Mouse (Mus musculus) CH12.LX (cell line): Measurements from ENCODE around the gene Nucb1. TPM values are rescaled to one million over a fixed set of nuclear protein-coding genes. Genes with fewer than 3 reads are reported as not detected.

ENCODE experiments used
- DNase-seq: peaks from one replicate; pipeline ENCODE4 v3.0.0-alpha.2; 2013; ENCODE audit errors: extremely low read depth
- H3K27ac ChIP-seq: 2 replicates; pipeline ENCODE4 v1.5.1; 2012; ENCODE audit warnings: low read depth, mild to moderate bottlenecking, control low read depth, moderate library complexity; ENCODE audit not compliant: insufficient read depth
- H3K27me3 ChIP-seq: replicated peaks from 2 replicates; pipeline ENCODE3; 2012; ENCODE audit warnings: inconsistent platforms
- H3K36me3 ChIP-seq, 2 experiments: replicated peaks in 1 of 2; 2 replicates each; pipeline versions ENCODE3 to v1.6.1; 2012; ENCODE audit warnings: inconsistent platforms in 1 of 2, low read length in 1 of 2, mild to moderate bottlenecking in 1 of 2, mixed read lengths in 1 of 2, moderate library complexity in 1 of 2; ENCODE audit not compliant: control insufficient read depth in 1 of 2, insufficient read depth in 1 of 2
- H3K4me1 ChIP-seq, 2 experiments: 2 replicates each; pipeline ENCODE4 v1.6.1; 2012; ENCODE audit warnings: inconsistent platforms in 1 of 2, moderate library complexity in 1 of 2; ENCODE audit not compliant: insufficient read depth in 2 of 2, control insufficient read depth in 1 of 2
- H3K4me2 ChIP-seq: 2 replicates; pipeline ENCODE4 v1.6.1; 2012; ENCODE audit warnings: low read depth, mild to moderate bottlenecking, control low read depth; ENCODE audit not compliant: poor library complexity, insufficient read depth, severe bottlenecking
- H3K4me3 ChIP-seq, 3 experiments: fragments of 150-350 bp in 1 of 3; sonication (generic) in 1 of 3; replicated peaks in 1 of 3; 2 replicates each; pipeline versions ENCODE3 to v1.5.1; 2011 to 2012; ENCODE audit warnings: low read depth in 2 of 3, low read length in 2 of 3, mild to moderate bottlenecking in 2 of 3, moderate library complexity in 2 of 3, control low read depth in 1 of 3, improper control_type of control experiment in 1 of 3, inconsistent platforms in 1 of 3, mixed read lengths in 1 of 3; ENCODE audit not compliant: poor library complexity in 1 of 3
- H3K79me2 ChIP-seq: replicated peaks from 2 replicates; pipeline ENCODE4 v1.6.1; 2012; ENCODE audit warnings: mild to moderate bottlenecking, moderate library complexity; ENCODE audit not compliant: control insufficient read depth, poor library complexity, insufficient read depth, severe bottlenecking; ENCODE audit errors: extremely low read depth
- H3K9ac ChIP-seq: 2 replicates; pipeline ENCODE4 v1.6.1; 2012; ENCODE audit warnings: low read depth, mild to moderate bottlenecking, control low read depth, moderate library complexity; ENCODE audit not compliant: insufficient read depth
- H3K9me3 ChIP-seq: replicated peaks from 2 replicates; pipeline ENCODE3; 2012; ENCODE audit warnings: low read length, inconsistent platforms, mixed read lengths
- BHLHE40 ChIP-seq: IDR thresholded peaks from 2 replicates; pipeline ENCODE4 v1.6.1; 2011; ENCODE audit warnings: mild to moderate bottlenecking, low read depth, low read length, improper control_type of control experiment
- CHD1 ChIP-seq: IDR thresholded peaks from 2 replicates; pipeline ENCODE4 v1.6.1; 2012; ENCODE audit warnings: low read depth, low read length, improper control_type of control experiment, inconsistent platforms
- CHD2 ChIP-seq: IDR thresholded peaks from 2 replicates; pipeline ENCODE4 v1.6.1; 2011; ENCODE audit warnings: low read length, improper control_type of control experiment
- CTCF ChIP-seq, 2 experiments: IDR thresholded peaks in 1 of 2; conservative IDR thresholded peaks in 1 of 2; 2 replicates each; pipeline ENCODE4 v1.5.1; 2011 to 2012; ENCODE audit warnings: low read depth in 2 of 2, low read length in 2 of 2, improper control_type of control experiment in 1 of 2, inconsistent platforms in 1 of 2, mild to moderate bottlenecking in 1 of 2, moderate library complexity in 1 of 2
- ELF1 ChIP-seq: IDR thresholded peaks from 2 replicates; pipeline ENCODE4 v1.6.1; 2014; ENCODE audit warnings: low read depth, mild to moderate bottlenecking, inconsistent platforms, low read length, improper control_type of control experiment
- ETS1 ChIP-seq: conservative IDR thresholded peaks from 2 replicates; pipeline ENCODE4 v1.6.1; 2012; ENCODE audit warnings: low read depth, mild to moderate bottlenecking, inconsistent platforms, low read length, improper control_type of control experiment, moderate library complexity
- GABPA ChIP-seq: IDR thresholded peaks from 2 replicates; pipeline ENCODE4 v1.6.1; 2012; ENCODE audit warnings: low read depth, low read length, improper control_type of control experiment, inconsistent platforms; ENCODE audit not compliant: insufficient replicate concordance
- JUN ChIP-seq: IDR thresholded peaks from 2 replicates; pipeline ENCODE4 v1.6.1; 2011; ENCODE audit warnings: low read depth, mild to moderate bottlenecking, low read length, improper control_type of control experiment, moderate library complexity; ENCODE audit not compliant: insufficient read depth
- JUND ChIP-seq: conservative IDR thresholded peaks from 2 replicates; pipeline ENCODE4 v1.6.1; 2011; ENCODE audit warnings: low read depth, low read length, improper control_type of control experiment
- MXI1 ChIP-seq: IDR thresholded peaks from 2 replicates; pipeline ENCODE4 v1.6.1; 2011; ENCODE audit warnings: mild to moderate bottlenecking, low read depth, low read length, improper control_type of control experiment
- PAX5 ChIP-seq: IDR thresholded peaks from 2 replicates; pipeline ENCODE4 v1.6.1; 2012; ENCODE audit warnings: low read length, inconsistent platforms, mixed read lengths
- SMC3 ChIP-seq: IDR thresholded peaks from 2 replicates; pipeline ENCODE4 v1.6.1; 2011; ENCODE audit warnings: low read depth, low read length, improper control_type of control experiment
- TCF12 ChIP-seq: IDR thresholded peaks from 2 replicates; pipeline ENCODE4 v1.6.1; 2014; ENCODE audit warnings: low read depth, mild to moderate bottlenecking, inconsistent platforms, low read length, improper control_type of control experiment
- USF2 ChIP-seq: conservative IDR thresholded peaks from 2 replicates; pipeline ENCODE4 v1.6.1; 2011; ENCODE audit warnings: low read depth, low read length, improper control_type of control experiment
- ZMIZ1 ChIP-seq: IDR thresholded peaks from 2 replicates; pipeline ENCODE4 v1.6.1; 2012; ENCODE audit warnings: low read depth, mild to moderate bottlenecking, inconsistent platforms, low read length, improper control_type of control experiment
- ZNF384 ChIP-seq: IDR thresholded peaks from 2 replicates; pipeline ENCODE4 v1.6.1; 2012; ENCODE audit warnings: low read depth, low read length, improper control_type of control experiment, inconsistent platforms
- dilution Hi-C: fragments of 300-500 bp; cut with MboI; formaldehyde crosslinking; loops from 2 replicates; pipeline ENCODE4 v1.14.3; 2020; ENCODE audit warnings: low sequenced_read_pairs; ENCODE audit not compliant: extremely low pct_unique_long_range_greater_than_20kb, extremely low pct_ligation_motif_present
- in situ Hi-C: fragments of 300-500 bp; cut with MboI; formaldehyde crosslinking; loops from 3 replicates; pipeline ENCODE4 v1.14.3; 2019; ENCODE audit warnings: low sequenced_read_pairs, low pct_ligation_motif_present, low pct_unique_long_range_greater_than_20kb, mixed read lengths
- polyA plus RNA-seq: library from polyadenylated mRNA; unstranded; fragments of >175 nt; gene quantifications from 2 replicates; pipeline ENCODE4 v1.2.1, GENCODE M21; 2012; ENCODE audit warnings: low read depth; ENCODE audit not compliant: insufficient read length
- total RNA-seq, 2 experiments: library from RNA; depleted of rRNA; stranded (reverse); fragments of 300-350 nt in 1 of 2; fragments of >200 nt in 1 of 2; gene quantifications; 2 replicates each; pipeline ENCODE4 v1.2.3; 2012 to 2014

Gene Nucb1
- total and polyA plus RNA-seq, 3 experiments: 40.8 to 90.4 (median 83.4) TPM

DNA sequence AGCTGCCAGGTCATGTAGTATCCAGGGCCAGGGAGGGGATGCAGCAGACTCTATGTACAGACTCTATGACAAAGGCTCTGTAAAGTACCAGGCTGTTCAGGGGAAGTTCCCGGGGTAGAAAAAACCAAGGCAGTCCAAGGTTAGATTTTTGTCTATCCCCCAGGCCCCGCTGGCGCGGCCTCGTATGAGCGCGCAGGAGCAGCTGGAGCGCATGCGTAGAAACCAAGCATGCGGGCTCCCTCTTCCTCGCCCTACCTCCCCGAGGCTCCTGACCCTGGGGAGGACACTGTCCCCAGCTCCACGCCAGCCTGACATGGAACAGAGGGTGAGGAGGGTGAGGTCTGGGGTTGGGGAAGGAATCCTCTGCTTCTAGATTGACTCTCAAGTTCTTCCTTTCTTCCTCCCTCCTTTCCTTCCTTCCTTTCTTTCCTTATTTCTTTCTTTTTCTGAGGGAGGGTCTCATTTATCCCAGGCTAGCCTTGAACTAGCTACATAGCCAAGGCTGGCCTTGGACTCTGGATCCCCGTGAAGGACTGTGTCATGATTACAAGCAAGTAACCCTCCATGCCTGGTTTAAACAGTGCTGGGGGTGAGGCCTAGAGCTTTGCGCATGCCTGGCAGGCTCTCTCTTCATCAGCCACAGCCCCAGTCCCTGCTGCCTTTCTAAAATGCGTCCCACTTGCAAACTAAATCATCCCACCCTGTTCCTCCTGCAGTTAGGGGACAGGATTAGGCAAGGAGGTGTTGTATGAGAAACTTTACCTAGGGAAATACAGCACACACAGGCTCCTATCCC, 39.6 kb upstream of the Nucb1 start:
- TF ChIP-seq ZNF384: no peak
- H3K4me1 ChIP-seq: peaks cover 0 to 33% of the 10 kb centered on the region in 2 experiments; a peak in 2 of 4 replicates
- no peak overlapping the region for H3K4me3 ChIP-seq
- H3K9ac ChIP-seq: no peak overlapping the region
- H3K9me3 ChIP-seq: no peaks in the 10 kb centered on the region
- H3K27me3 ChIP-seq: no peaks in the 10 kb centered on the region
- H3K36me3 ChIP-seq: no peaks in the 10 kb centered on the region
- no peak overlapping the region for H3K4me2 ChIP-seq
- no peak for DNase-seq
- H3K79me2 ChIP-seq: no peaks in the 10 kb centered on the region
- no peak overlapping the region for H3K27ac ChIP-seq
- in situ Hi-C loops: no loop called here
- dilution Hi-C loops: no loop called here

DNA sequence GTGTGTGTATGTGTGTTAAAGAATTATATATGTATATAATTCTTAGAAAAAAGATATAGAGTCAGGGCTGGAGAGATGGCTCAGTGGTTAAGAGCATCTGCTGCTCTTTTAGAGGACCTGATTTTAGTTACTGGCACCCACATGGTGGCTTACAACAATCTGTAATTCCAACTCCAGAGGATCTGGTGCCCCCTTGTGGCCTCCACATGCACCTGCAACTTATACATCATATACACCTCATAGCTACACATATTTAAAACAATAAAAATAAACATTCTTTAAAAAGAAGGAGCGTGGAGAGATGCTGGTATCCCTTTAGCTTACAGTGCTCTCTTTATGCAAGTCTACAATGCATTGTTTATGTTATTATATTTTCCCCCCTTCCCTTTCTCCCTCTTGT, 34.3 kb upstream of the Nucb1 start:
- Histone ChIP-seq H3K79me2 (no peaks in the 10 kb centered on the region), H3K4me2 (no peak overlapping the region), H3K27me3 (peaks cover 1% of the 10 kb centered on the region), H3K36me3 (no peaks in the 10 kb centered on the region), H3K4me1 (peaks cover 0 to 11% of the 10 kb centered on the region in 2 experiments; a peak in 2 of 4 replicates), H3K27ac (no peak overlapping the region), H3K9ac (no peak overlapping the region)
- in situ Hi-C loops: no loop called here
- no peak for DNase-seq
- TF ChIP-seq SMC3: peak; percentile 11
- TF ChIP-seq CTCF (conservative IDR thresholded peaks at IDR 0.05 in 1 of 2, IDR thresholded peaks at IDR 0.05 in 1 of 2; ENCODE audit: low read depth in 2 of 2, low read length in 2 of 2): peak; percentile 20 to 44; a peak in 2 of 4 replicates
- no peak for TF ChIP-seq ETS1
- TF ChIP-seq, all 38 proteins: peak for 2
- dilution Hi-C loops: no loop called here
- Histone ChIP-seq H3K4me3 (no peak overlapping the region), H3K9me3 (no peaks in the 10 kb centered on the region)

DNA sequence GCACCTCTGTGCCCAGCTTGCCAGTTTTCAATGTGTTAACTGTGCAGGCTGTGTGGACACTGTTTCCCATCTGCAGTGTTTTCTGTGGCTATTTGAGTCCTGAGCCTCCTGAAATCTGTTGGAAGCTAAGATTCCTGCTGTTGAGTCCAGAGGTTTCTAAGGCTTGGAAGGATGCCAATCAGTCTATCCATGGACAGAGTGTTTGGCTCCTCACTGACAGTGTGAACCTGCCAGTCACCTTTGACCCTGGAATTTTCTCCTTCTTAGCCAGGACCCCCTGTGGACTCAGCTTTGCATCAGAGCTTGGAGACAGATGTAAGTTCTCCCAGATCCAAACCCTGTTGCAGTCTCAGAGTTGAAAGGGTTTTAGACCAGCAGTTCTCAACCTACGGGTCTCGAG, 30.0 kb upstream of the Nucb1 start:
- H3K79me2 ChIP-seq: no peaks in the 10 kb centered on the region
- no peak overlapping the region for H3K9ac ChIP-seq
- H3K36me3 ChIP-seq: no peaks in the 10 kb centered on the region
- no peak for DNase-seq
- peaks cover 1% of the 10 kb centered on the region for H3K27me3 ChIP-seq
- no peak overlapping the region for H3K4me2 ChIP-seq
- TF ChIP-seq ELF1 (no peak), JUND (no peak), MXI1 (no peak), ZMIZ1 (no peak), SMC3 (no peak), BHLHE40 (no peak), CHD1 (no peak), JUN (no peak), CHD2 (no peak), PAX5 (no peak), GABPA (no peak), CTCF (conservative IDR thresholded peaks at IDR 0.05 in 1 of 2, IDR thresholded peaks at IDR 0.05 in 1 of 2; ENCODE audit: low read depth in 2 of 2, low read length in 2 of 2) (no peak), USF2 (no peak), TCF12 (no peak)
- H3K4me3 ChIP-seq: no peak overlapping the region
- H3K9me3 ChIP-seq: no peaks in the 10 kb centered on the region
- H3K27ac ChIP-seq: no peak overlapping the region
- in situ Hi-C loops (no loop called here), dilution Hi-C loops (no loop called here)
- H3K4me1 ChIP-seq: no peaks in the 10 kb centered on the region
